Mouse (Mus musculus) right cerebral cortex, adult 2 months (tissue): ENCODE results near the gene Stk10.

Experiments used
- DNase-seq, 2 experiments: peaks; one replicate each; pipeline ENCODE4 v3.0.0; 2021 to 2022; ENCODE audit warnings: low spot score in 2 of 2

The Stk10 gene

GRCm38 (mm10) chr11:32568060-32568459 is 35.0 kb downstream of the Stk10 start:
- DNase-seq, result no peak

GRCm38 (mm10) chr11:32568637-32569293 is 35.7 kb downstream of the Stk10 start:
- no peak for DNase-seq

DNA sequence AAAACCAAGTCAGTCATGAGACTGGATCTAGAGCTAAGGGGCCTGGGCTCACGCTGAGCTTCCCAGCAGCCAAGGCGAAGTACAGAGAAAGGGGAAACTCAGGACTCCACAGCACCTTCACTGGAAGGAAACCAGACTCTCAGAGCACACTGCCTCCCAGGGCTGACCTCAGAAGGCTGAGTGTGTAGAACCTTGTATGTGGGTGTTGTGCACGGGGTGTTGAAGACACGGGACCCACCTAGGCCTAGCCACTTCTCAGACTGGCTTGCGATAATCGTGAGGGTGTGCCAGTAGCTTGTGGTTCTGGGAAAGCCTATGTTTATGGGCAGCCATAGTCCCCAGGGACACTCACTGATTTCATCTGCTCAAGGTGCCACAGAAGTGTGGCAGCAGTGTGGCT is 38.0 kb downstream of the Stk10 start:
- DNase-seq, result no peak

DNA sequence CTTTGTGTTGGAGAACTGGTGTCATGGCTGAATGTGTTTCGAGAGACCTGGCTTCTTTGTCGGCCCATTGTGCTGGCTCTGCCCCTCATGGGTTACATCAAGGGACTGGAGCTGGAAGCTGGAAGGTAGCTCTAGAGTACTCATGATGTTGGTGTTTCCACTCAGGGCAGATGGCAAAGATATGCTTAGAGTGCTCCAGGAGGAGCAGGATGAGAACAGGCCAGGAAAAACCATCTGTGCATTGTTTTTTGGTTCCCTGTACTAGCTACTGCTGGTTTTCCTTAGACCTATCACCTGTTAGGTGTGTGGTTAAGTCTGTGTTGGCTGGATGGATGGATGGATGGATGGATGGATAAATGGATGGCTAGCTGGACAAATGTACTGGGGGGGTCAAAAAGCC is 40.6 kb downstream of the Stk10 start:
- no peak for DNase-seq

- DNase-seq, result no peak
Observed at GRCm38 (mm10) chr11:32575964-32576759, 43.1 kb downstream of the Stk10 start.

DNA sequence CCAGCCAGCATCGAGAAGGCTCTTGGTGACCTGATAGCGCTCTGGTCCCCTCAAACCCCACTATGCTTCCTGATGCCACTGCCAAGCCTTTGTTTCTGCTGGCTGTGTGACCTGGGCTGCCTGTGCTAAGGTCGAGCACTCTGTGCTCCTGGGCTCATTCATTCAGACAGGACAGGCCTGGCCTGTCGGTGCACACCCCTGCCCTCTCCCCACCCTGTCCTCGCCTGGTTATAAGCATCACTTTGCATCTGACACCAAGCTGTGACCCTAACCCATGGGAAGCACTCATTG is 43.6 kb downstream of the Stk10 start:
- DNase-seq, result no peak

- DNase-seq, result peak; percentile 41 to 44
Observed at GRCm38 (mm10) chr11:32580305-32580947, 47.3 kb downstream of the Stk10 start.

- no peak for DNase-seq
Observed at GRCm38 (mm10) chr11:32581031-32581430, 47.9 kb downstream of the Stk10 start.

DNA sequence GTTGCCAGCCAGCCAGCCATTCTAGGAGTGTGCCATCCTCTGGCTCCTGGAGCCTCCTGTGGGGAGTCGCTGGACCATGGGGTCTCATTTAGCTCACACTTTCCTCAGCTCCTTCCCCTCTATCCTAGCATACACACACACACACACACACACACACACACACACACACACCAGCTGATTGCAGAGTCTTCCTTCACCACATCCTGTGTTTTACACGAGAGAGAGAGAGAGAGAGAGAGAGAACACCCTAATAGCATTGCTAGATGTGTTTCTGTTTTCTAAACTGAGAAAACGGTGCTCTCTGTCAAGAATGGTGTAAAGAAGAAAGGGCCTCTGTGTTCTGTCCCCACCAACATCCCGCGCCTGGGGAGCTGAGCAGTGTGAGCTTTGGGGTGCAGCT is 49.7 kb downstream of the Stk10 start:
- no peak for DNase-seq

- no peak for DNase-seq
Observed at GRCm38 (mm10) chr11:32585996-32586395, 52.9 kb downstream of the Stk10 start.

- no peak for DNase-seq
Observed at GRCm38 (mm10) chr11:32587191-32588089, 54.3 kb downstream of the Stk10 start.

- DNase-seq, result peak; percentile 71 to 81
Observed at GRCm38 (mm10) chr11:32588090-32588891, 55.2 kb downstream of the Stk10 start.

- no peak for DNase-seq
Observed at GRCm38 (mm10) chr11:32588892-32589172, 55.7 kb downstream of the Stk10 start.

DNA sequence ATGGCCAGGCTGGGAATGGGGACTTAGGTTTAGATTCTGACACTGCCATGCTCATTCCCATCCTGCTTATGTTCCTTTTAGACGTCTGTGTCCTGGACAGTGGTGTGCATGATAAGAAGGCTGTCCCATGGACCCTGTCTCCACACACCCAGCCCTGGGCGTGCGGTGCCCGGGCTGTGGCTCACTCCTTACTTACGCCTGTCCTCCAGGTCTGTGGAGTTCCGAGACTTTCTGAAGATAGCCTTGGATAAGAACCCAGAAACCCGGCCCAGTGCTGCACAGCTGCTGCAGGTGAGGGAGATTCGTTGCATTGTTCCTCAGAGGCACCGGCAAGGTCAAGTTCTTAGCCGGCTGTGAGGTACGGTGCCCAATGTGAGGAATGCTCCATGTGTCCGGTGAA is 56.1 kb downstream of the Stk10 start:
- DNase-seq, result no peak

- DNase-seq, result no peak
Observed at GRCm38 (mm10) chr11:32589791-32590190, 56.7 kb downstream of the Stk10 start.

GRCm38 (mm10) chr11:32590205-32590604 is 57.1 kb downstream of the Stk10 start:
- no peak for DNase-seq

DNA sequence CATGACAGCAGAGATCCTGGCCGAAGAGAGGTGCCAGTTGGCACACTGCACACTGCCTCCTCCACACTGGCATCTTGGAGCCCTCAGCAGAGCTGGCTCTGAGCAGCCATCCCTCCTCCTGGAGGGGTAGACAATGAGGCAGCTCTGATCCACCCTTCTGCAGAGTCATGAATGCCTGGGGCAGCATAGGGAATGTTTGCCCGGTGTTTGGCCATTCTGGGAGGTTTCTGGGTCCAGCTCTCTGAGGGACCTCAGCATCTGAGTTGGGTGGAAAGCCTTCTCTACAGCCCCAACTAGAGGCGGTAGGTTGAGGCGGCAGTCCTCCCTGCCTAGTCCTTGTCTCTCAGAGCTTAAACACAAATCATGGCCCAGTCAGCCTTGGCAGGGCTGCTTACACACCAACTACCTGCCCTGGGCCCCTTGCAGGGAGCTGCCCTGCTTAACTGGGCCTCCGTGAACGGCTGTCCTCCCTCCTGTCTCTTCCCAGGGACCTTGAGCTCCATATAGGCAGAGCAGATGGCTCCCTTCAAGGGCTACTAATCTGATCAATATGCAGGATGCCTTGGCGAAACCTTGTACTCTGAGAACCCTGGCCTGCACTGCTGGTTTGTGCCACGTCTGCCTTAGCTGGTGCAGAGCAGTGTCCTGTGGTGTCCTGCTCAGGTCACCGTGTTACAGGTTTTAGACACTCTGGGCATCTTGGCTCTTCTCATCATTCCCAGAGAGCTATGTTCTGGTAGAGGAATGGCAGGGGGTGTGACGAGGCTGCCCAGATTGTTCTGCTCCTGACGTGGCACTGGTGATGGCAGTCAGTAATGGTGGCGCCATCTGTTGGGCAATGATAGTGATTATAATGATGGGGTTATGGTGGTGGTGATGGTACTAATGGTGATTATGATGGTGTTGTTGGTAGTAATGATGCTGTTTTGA is 59.1 kb downstream of the Stk10 start:
- DNase-seq, result no peak

DNA sequence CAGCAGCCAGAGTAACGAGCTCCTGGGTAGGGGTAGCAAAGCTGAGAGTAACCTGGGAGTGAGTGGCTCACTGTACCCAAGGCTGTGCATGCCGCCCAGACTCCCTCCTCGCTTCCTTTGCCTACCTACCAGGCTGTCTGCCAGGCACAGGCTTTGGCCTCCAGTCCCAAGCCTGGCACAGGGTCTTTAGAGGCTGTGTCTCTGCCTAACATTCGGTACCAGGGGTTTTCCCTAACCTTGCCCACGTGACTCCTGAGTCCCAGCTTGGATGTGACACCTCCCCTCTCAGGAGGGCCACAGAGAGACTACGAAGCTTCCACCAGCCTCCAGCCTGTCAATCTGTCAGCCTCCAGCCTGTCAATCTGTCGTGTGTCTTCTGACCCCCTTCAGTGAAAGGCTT is 60.0 kb downstream of the Stk10 start:
- DNase-seq, result no peak

- no peak for DNase-seq
Observed at GRCm38 (mm10) chr11:32594122-32594521, 61.0 kb downstream of the Stk10 start.

GRCm38 (mm10) chr11:32600371-32600770 is 67.3 kb downstream of the Stk10 start:
- no peak for DNase-seq
